Mouse (Mus musculus): ENCODE results near the gene H2al1j.

- TF ChIP-seq EP300 (IDR thresholded peaks at IDR 0.05; ENCODE audit: low read depth) (no peak), CTCF (IDR thresholded peaks at IDR 0.05; ENCODE audit: low read depth) (no peak)
These were observed 36.3 kb downstream of the H2al1j start for GRCm38 (mm10) chrX:11363890-11364289.

All from liver, postnatal 0 days (tissue).